Mouse (Mus musculus): Measurements from ENCODE around the gene Ubtf. TPM values are rescaled to one million over a fixed set of nuclear protein-coding genes. Genes with fewer than 3 reads are reported as not detected.

The Ubtf gene
- polyA plus RNA-seq, 1 experiment from 2014 or later: 99.1 TPM

- ATAC-seq: no peak
- H3K9me3 ChIP-seq (ENCODE audit: control insufficient read depth, low read length): no peaks in the 10 kb centered on the region
- no peak overlapping the region for H3K9ac ChIP-seq (replicated peaks; ENCODE audit: low read depth, low read length)
- no peaks in the 10 kb centered on the region for H3K36me3 ChIP-seq (ENCODE audit: control insufficient read depth, insufficient read depth)
- no peak overlapping the region for H3K4me2 ChIP-seq (ENCODE audit: low read length)
- no peaks in the 10 kb centered on the region for H3K4me1 ChIP-seq (replicated peaks; ENCODE audit: control insufficient read depth, insufficient read depth, low read length)
- no peaks in the 10 kb centered on the region for H3K27me3 ChIP-seq (replicated peaks; ENCODE audit: control insufficient read depth, insufficient read depth, low read length)
- H3K4me3 ChIP-seq (replicated peaks; ENCODE audit: low read length): no peak overlapping the region
- WGBS: 72% methylated on average over 10 of the region's 10 CpGs
- no peak overlapping the region for H3K27ac ChIP-seq (ENCODE audit: low read length)
Observed at GRCm38 (mm10) chr11:102358365-102358764, 38.8 kb upstream of the Ubtf start.

- no peaks in the 10 kb centered on the region for H3K4me1 ChIP-seq (replicated peaks; ENCODE audit: control insufficient read depth, insufficient read depth, low read length)
- ATAC-seq: no peak
- no peak overlapping the region for H3K27ac ChIP-seq (ENCODE audit: low read length)
- H3K9ac ChIP-seq (replicated peaks; ENCODE audit: low read depth, low read length): no peak overlapping the region
- H3K36me3 ChIP-seq (ENCODE audit: control insufficient read depth, insufficient read depth): no peaks in the 10 kb centered on the region
- no peaks in the 10 kb centered on the region for H3K27me3 ChIP-seq (replicated peaks; ENCODE audit: control insufficient read depth, insufficient read depth, low read length)
- no peak overlapping the region for H3K4me3 ChIP-seq (replicated peaks; ENCODE audit: low read length)
- H3K9me3 ChIP-seq (ENCODE audit: control insufficient read depth, low read length): no peaks in the 10 kb centered on the region
- 77% methylated on average over 31 of the region's 31 CpGs for WGBS
- no peak overlapping the region for H3K4me2 ChIP-seq (ENCODE audit: low read length)
Observed at GRCm38 (mm10) chr11:102356636-102357350, 37.3 kb upstream of the Ubtf start.

- Histone ChIP-seq H3K9me3 (ENCODE audit: control insufficient read depth, low read length) (no peaks in the 10 kb centered on the region), H3K9ac (replicated peaks; ENCODE audit: low read depth, low read length) (no peak overlapping the region), H3K36me3 (ENCODE audit: control insufficient read depth, insufficient read depth) (no peaks in the 10 kb centered on the region), H3K27me3 (replicated peaks; ENCODE audit: control insufficient read depth, insufficient read depth, low read length) (no peaks in the 10 kb centered on the region), H3K27ac (ENCODE audit: low read length) (no peak overlapping the region), H3K4me3 (replicated peaks; ENCODE audit: low read length) (no peak overlapping the region), H3K4me2 (ENCODE audit: low read length) (no peak overlapping the region), H3K4me1 (replicated peaks; ENCODE audit: control insufficient read depth, insufficient read depth, low read length) (no peaks in the 10 kb centered on the region)
- no peak for ATAC-seq
- WGBS: 86% methylated on average over 12 of the region's 12 CpGs
Observed at GRCm38 (mm10) chr11:102356190-102356589, 36.6 kb upstream of the Ubtf start.

GRCm38 (mm10) chr11:102355501-102355900 is 36.0 kb upstream of the Ubtf start:
- Histone ChIP-seq H3K4me1 (replicated peaks; ENCODE audit: control insufficient read depth, insufficient read depth, low read length) (no peaks in the 10 kb centered on the region), H3K36me3 (ENCODE audit: control insufficient read depth, insufficient read depth) (no peaks in the 10 kb centered on the region), H3K4me3 (replicated peaks; ENCODE audit: low read length) (no peak overlapping the region), H3K4me2 (ENCODE audit: low read length) (no peak overlapping the region), H3K9ac (replicated peaks; ENCODE audit: low read depth, low read length) (no peak overlapping the region), H3K27me3 (replicated peaks; ENCODE audit: control insufficient read depth, insufficient read depth, low read length) (no peaks in the 10 kb centered on the region), H3K9me3 (ENCODE audit: control insufficient read depth, low read length) (no peaks in the 10 kb centered on the region), H3K27ac (ENCODE audit: low read length) (no peak overlapping the region)
- 79% methylated on average over 3 of the region's 3 CpGs for WGBS
- no peak for ATAC-seq

GRCm38 (mm10) chr11:102353021-102353431 is 33.5 kb upstream of the Ubtf start:
- no peak for ATAC-seq
- Histone ChIP-seq H3K36me3 (ENCODE audit: control insufficient read depth, insufficient read depth) (no peaks in the 10 kb centered on the region), H3K4me3 (replicated peaks; ENCODE audit: low read length) (no peak overlapping the region), H3K9ac (replicated peaks; ENCODE audit: low read depth, low read length) (no peak overlapping the region), H3K9me3 (ENCODE audit: control insufficient read depth, low read length) (no peaks in the 10 kb centered on the region), H3K27me3 (replicated peaks; ENCODE audit: control insufficient read depth, insufficient read depth, low read length) (no peaks in the 10 kb centered on the region), H3K27ac (ENCODE audit: low read length) (no peak overlapping the region), H3K4me1 (replicated peaks; ENCODE audit: control insufficient read depth, insufficient read depth, low read length) (no peaks in the 10 kb centered on the region), H3K4me2 (ENCODE audit: low read length) (no peak overlapping the region)
- WGBS: 49% methylated on average over 8 of the region's 8 CpGs

- 38% methylated on average over 5 of the region's 5 CpGs for WGBS
- no peak overlapping the region for H3K9ac ChIP-seq (replicated peaks; ENCODE audit: low read depth, low read length)
- H3K27ac ChIP-seq (ENCODE audit: low read length): no peak overlapping the region
- H3K27me3 ChIP-seq (replicated peaks; ENCODE audit: control insufficient read depth, insufficient read depth, low read length): no peaks in the 10 kb centered on the region
- no peaks in the 10 kb centered on the region for H3K4me1 ChIP-seq (replicated peaks; ENCODE audit: control insufficient read depth, insufficient read depth, low read length)
- H3K4me2 ChIP-seq (ENCODE audit: low read length): no peak overlapping the region
- H3K36me3 ChIP-seq (ENCODE audit: control insufficient read depth, insufficient read depth): no peaks in the 10 kb centered on the region
- no peak overlapping the region for H3K4me3 ChIP-seq (replicated peaks; ENCODE audit: low read length)
- no peak for ATAC-seq
- H3K9me3 ChIP-seq (ENCODE audit: control insufficient read depth, low read length): no peaks in the 10 kb centered on the region
Observed at GRCm38 (mm10) chr11:102352378-102352777, 32.8 kb upstream of the Ubtf start.

GRCm38 (mm10) chr11:102350981-102351523 is 31.5 kb upstream of the Ubtf start:
- no peak overlapping the region for H3K27ac ChIP-seq (ENCODE audit: low read length)
- H3K9ac ChIP-seq (replicated peaks; ENCODE audit: low read depth, low read length): no peak overlapping the region
- no peak overlapping the region for H3K4me2 ChIP-seq (ENCODE audit: low read length)
- H3K9me3 ChIP-seq (ENCODE audit: control insufficient read depth, low read length): no peaks in the 10 kb centered on the region
- H3K27me3 ChIP-seq (replicated peaks; ENCODE audit: control insufficient read depth, insufficient read depth, low read length): no peaks in the 10 kb centered on the region
- no peak overlapping the region for H3K4me3 ChIP-seq (replicated peaks; ENCODE audit: low read length)
- no peak for ATAC-seq
- no peaks in the 10 kb centered on the region for H3K4me1 ChIP-seq (replicated peaks; ENCODE audit: control insufficient read depth, insufficient read depth, low read length)
- 89% methylated on average over 17 of the region's 17 CpGs for WGBS
- no peaks in the 10 kb centered on the region for H3K36me3 ChIP-seq (ENCODE audit: control insufficient read depth, insufficient read depth)

- H3K27me3 ChIP-seq (replicated peaks; ENCODE audit: control insufficient read depth, insufficient read depth, low read length): no peaks in the 10 kb centered on the region
- ATAC-seq: no peak
- WGBS: 86% methylated on average over 4 of the region's 4 CpGs
- no peak overlapping the region for H3K4me2 ChIP-seq (ENCODE audit: low read length)
- H3K9ac ChIP-seq (replicated peaks; ENCODE audit: low read depth, low read length): no peak overlapping the region
- no peaks in the 10 kb centered on the region for H3K4me1 ChIP-seq (replicated peaks; ENCODE audit: control insufficient read depth, insufficient read depth, low read length)
- no peaks in the 10 kb centered on the region for H3K9me3 ChIP-seq (ENCODE audit: control insufficient read depth, low read length)
- H3K4me3 ChIP-seq (replicated peaks; ENCODE audit: low read length): no peak overlapping the region
- H3K27ac ChIP-seq (ENCODE audit: low read length): no peak overlapping the region
- H3K36me3 ChIP-seq (ENCODE audit: control insufficient read depth, insufficient read depth): no peaks in the 10 kb centered on the region
Observed at GRCm38 (mm10) chr11:102350416-102350815, 30.9 kb upstream of the Ubtf start.

GRCm38 (mm10) chr11:102349189-102349954 is 29.8 kb upstream of the Ubtf start:
- Histone ChIP-seq H3K4me1 (replicated peaks; ENCODE audit: control insufficient read depth, insufficient read depth, low read length) (no peaks in the 10 kb centered on the region), H3K9me3 (ENCODE audit: control insufficient read depth, low read length) (no peaks in the 10 kb centered on the region), H3K4me2 (ENCODE audit: low read length) (no peak overlapping the region), H3K9ac (replicated peaks; ENCODE audit: low read depth, low read length) (no peak overlapping the region), H3K27ac (ENCODE audit: low read length) (no peak overlapping the region), H3K27me3 (replicated peaks; ENCODE audit: control insufficient read depth, insufficient read depth, low read length) (no peaks in the 10 kb centered on the region), H3K36me3 (ENCODE audit: control insufficient read depth, insufficient read depth) (no peaks in the 10 kb centered on the region), H3K4me3 (replicated peaks; ENCODE audit: low read length) (no peak overlapping the region)
- 92% methylated on average over 3 of the region's 3 CpGs for WGBS
- no peak for ATAC-seq
